Mouse (Mus musculus): ENCODE measurements around the gene Thsd4.

DNA sequence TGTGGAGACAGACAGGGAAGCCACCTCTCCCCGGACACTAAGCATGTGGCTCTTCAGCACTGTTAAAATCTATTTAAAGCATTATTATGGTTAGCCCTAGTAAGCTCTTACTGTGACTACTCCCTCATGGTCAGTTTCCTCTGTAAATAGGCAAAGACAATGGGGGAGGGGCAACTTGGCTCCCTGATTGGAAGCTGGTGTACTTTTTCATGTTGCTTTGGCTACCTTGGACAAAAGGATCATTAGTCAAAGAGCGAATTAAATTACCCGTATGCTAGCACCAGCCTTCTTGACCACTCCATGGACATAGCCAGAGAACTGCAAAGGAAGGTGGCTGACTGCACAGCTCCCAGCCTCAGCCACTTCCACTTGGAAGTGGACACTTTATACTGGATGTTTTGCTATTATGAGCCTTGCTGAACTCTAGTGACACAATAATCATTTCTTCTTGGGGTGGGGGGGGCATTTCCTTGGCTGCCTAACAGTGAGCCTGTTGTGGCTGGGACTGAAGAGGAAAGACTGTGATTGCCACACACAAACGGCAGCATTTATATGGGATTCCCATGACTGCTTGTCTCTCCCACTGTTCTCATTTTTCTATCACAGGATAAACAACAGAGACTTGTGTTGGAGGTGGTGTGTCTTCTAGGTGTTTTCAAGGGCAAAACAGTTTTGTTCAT is 107.6 kb downstream of the Thsd4 start:
- TF ChIP-seq CTCF (IDR thresholded peaks at IDR 0.05; ENCODE audit: low read depth, low read length) (no peak), EP300 (IDR thresholded peaks at IDR 0.05; ENCODE audit: insufficient read depth, low read depth, low read length) (no peak), POLR2A (IDR thresholded peaks at IDR 0.05; ENCODE audit: insufficient read depth, low read length) (no peak)
